Mouse (Mus musculus): ENCODE results near the gene Alg2.

The Alg2 gene

DNA sequence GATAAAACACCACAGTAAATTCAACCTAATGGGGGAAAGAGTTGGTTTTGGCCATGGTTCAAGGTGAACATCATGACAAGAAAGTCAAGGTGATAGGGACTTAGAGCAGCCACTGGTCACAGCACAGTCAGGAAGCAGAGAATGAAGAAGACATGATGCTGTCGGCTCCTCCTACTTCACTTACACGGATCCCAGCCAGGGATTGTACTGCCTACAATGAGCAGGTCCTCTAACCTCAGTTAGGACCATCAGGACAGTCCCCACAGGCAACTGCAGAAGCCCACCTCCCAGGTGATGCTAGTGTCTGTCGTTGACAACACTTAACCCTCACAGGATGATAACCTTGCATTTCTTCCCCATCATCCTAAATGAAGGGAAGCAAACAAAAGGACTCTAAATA lies 56.3 kb downstream of the Alg2 start:
- ATAC-seq (ENCODE audit: insufficient number of reproducible peaks, low FRiP score, low TSS enrichment) = no peak

All from cerebellum, adult (tissue).